Mouse (Mus musculus): Measurements from ENCODE around the gene Rprd1b.
A peak's percentile ranks its signal among the peaks of the same experiment; 100 is the strongest.

Gene Rprd1b

DNA sequence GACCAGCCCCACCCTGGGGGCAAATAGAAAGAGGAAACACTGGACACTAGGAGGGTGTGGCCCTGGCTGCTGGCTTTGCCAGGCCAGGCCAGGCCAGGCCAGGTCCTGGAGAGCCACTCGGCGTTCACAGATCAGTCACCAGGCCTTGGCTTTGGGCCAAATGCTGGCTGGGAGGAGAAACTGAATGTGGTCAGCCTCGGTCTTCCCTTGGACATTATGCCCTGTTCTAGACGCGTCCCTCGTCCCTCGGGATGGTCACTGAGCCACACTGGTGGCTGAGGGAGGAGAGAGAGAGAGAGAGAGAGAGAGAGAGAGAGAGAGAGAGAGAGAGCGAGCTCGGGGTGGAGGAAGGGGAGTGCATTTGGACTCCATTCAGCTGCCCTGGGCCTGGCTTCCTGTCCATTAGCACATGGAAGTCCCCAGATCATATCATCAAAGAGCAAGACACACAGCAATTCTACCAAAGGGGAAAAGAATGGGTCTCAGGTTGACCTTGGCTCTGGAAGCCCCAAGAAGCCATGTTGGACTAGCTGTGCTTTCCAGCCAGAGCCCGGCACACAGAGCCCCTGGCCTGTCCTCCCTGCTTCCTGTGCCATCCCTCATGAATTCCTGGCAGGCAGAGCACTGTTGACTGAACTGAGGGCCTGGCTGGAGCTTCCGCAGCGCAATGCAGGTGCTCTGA lies 93.5 kb downstream of the Rprd1b start:
- DNase-seq (ENCODE audit: low read depth in 1 of 2, low spot score in 2 of 2): peak in 1 of 2 experiments; percentile 33

DNA sequence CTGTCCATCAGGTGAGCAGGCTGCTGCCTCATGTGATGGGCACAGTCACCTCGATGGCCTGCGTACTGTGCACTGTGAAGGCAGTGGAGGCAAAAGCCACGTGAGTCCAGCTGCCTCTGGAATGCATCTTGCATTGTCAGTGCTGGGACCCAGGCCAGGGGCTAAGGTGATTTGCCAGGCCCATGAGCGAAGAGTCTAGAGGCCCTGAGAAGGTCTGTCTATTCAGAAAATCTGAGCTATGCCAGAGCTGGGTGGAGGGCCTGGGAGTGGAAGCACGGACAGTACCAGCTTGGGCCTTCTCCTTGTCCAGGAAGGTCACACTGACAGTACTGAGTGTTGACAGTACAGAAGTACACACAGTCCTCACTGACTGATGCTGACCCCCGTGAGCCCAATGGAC lies 94.5 kb downstream of the Rprd1b start:
- DNase-seq (ENCODE audit: low read depth in 1 of 2, low spot score in 2 of 2): no peak

DNA sequence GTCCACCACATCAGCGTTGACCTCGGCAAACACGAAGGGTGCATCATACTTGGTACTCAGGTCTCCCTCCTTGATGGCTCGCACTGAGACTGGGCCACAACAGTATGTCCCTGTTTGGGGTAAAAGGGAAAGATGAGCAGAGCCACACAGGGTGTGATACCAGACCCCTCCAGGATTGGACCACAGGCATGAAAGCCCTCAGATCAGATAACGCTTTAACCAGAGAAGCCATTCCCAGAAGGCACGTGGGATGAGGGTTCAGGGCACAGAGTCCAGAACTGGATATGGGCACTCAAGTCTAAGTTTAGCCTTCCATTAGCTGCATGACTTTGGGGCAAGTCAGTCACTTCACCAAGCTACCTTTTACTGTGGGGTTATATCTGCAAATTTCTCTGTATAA lies 98.9 kb downstream of the Rprd1b start:
- DNase-seq (ENCODE audit: low read depth in 1 of 2, low spot score in 2 of 2): no peak

DNA sequence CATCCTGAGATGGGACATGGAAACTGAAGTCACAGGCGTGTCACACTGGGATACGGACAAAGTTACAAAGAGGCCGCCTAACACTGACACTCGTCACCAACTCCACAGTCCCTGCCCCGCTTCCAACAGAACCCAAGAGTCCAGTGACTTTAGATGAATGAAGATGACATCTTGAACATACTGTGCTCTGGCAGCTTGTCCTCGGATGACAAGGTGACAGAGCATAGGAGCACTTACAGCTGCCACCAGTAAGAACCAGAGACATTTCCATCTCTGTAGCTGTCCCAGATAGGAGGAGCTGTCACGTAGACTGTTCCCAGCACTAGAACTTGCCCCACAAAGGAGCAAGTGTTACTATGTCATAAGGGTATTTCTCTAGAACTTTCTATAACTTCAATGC lies 99.6 kb downstream of the Rprd1b start:
- DNase-seq (ENCODE audit: low read depth in 1 of 2, low spot score in 2 of 2): no peak

DNA sequence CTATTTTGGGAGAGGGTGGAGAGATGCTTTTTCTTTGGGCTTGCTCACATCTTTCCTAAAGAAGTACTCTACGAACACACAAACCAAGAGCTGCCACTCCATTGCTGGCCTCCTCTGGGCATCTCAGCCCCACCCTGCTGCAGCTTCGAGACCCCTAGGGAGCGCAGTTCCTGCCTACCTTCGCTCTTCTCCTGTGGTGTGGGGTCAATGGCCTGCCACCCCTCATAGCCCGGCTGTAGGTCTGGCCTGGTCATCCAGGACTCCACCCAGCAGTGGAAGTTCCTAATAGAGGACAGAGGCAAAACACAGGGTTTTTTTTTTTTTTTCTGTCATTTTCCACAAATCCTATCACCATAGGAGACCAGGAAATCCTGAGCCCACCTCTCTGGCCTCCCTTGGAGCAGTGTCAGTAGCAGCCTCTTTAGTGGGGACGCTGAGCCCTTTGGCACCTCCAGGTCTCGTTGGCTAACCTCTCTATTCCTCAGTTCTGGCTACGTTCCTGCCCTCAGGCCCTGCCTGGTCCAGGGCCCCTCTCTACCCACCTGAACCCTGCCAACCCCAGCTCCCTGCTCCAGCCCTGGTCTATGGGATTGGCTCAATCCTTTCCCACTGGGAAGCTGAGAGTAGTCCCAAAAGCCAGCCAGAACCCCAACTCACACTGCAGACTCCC lies 100.3 kb downstream of the Rprd1b start:
- no peak for DNase-seq (ENCODE audit: low read depth in 1 of 2, low spot score in 2 of 2)

DNA sequence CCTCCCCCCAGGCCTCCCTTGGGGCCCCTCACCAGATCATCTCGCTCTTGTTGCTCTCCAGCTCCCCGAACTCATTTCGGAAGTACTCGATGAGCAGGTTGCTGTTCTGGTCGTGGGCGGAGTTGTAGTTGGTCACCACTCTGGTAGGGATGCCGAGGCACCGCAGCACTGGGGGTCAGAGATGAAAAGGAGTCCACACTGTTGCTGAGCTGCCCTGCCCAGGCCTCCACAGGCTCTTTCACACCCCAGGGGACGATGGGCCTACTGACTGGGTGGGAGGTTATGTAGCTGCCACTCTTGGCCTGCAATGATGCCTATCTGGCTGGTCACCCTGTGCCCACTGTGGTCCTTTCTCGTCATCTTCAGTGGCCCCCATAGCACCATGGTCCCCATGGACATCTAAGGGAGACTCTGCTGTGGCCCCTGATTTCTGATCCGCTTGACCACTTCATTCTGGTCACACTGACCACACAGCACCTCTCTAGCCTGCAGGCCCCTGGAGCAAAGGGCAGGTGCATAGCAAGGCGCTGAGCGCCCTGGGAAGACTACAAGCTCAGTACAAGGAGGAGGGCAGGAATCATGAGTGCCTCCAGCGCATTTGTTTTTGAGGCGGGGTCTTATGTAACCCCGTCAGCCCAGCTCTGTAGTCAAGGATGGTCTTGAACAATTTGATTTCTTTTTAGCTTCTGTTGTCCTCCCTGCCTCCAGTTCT lies 101.2 kb downstream of the Rprd1b start:
- no peak for DNase-seq (ENCODE audit: low read depth in 1 of 2, low spot score in 2 of 2)

DNA sequence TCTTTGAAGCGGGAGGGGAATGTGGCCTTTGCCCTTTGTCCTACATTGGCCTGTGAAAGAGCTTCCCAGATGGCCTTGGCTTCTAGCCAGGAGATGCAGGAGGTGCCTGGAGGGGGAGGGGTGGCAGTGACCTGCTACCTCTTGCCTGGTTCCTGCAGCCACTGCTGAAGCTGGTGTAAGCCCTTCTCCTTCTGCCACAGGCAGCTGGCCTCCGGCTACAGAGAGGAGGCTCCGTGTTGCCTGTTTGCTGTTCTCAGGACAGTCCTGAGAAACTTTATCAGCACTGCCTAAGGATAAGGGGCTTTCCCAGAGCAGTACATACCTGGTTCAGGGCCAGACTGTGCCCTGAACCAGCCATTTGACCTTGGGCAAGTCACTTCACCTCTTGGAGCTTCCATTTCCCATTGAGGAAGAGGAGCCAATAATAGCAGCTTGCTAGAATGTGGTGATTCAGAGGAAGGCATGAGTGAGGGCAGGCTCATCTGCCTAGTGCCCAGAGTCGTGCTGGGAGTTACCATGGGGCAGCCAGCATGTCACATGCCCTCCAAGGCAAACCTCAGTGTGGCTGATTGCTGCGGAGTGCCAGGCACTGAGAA lies 102.2 kb downstream of the Rprd1b start:
- peak in 1 of 2 experiments; percentile 26 for DNase-seq (ENCODE audit: low read depth in 1 of 2, low spot score in 2 of 2)

DNA sequence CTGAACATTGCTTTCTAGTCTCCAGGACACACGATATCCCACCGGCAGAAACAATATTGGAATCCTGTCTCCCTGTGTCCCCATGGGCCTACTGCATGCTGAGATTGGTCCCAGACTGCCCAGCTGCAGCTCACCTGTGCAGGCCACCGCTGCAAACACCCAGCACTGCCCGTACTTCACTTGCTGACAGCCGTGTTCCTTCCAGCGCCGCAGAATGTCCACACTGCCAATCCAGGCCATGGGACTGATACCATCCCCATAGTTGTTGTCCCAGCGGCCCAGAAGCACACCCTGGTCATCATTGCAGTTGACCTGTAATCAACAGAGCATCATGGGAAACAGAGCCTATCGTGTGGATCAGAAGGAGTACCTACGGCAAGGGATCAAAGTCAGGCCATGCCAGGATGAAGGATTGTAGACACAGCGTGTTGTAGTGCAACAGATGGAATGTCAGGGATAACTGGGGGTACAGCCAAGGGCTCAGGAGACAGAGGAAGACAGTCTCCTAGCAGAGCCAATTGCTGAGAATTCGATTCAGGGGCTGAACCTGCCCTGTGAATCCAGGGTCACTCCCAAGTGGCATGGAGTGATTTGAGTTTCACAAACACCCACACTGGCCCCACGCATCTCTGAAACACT lies 103.0 kb downstream of the Rprd1b start:
- no peak for DNase-seq (ENCODE audit: low read depth in 1 of 2, low spot score in 2 of 2)

DNA sequence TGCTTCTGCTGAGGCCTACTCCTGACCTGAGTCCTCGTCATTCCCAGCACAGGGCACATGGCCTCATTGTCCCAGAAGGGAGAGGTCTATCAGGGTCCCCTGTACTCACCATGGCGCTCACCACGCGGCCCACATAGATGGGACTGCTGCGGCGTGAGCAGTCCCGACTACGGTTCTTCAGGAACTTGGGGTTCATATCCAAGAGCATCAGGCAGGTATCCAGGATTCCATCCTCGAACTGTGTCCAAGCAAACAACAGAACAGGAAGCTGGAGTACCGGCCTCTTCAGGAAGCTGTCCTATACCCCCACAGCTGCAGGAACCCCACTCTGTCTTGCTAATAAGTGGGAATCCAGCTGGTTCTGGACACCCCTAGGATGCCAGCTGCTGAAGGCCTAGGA lies 104.0 kb downstream of the Rprd1b start:
- no peak for DNase-seq (ENCODE audit: low read depth in 1 of 2, low spot score in 2 of 2)

DNA sequence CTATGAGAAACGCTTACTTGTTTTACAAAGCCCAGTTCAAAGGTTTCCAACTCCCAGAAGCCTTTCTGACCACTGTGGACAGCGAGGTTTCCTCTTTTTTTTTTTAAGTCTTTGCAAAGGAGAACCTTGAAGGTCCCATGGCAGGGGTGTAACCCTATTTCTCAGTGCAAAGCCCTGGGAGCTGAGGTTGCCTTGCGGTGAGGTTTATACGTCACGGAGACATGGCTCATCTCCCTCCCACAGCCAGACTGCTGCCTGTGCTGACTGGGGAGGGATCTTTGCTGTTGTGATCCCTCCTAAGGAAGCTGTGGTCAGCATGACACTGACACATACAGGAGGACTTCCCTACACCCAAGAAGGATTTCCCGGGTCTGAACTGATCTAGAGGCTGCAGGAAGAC lies 104.8 kb downstream of the Rprd1b start:
- peak; percentile 83 to 91 for DNase-seq (ENCODE audit: low read depth in 1 of 2, low spot score in 2 of 2)

DNA sequence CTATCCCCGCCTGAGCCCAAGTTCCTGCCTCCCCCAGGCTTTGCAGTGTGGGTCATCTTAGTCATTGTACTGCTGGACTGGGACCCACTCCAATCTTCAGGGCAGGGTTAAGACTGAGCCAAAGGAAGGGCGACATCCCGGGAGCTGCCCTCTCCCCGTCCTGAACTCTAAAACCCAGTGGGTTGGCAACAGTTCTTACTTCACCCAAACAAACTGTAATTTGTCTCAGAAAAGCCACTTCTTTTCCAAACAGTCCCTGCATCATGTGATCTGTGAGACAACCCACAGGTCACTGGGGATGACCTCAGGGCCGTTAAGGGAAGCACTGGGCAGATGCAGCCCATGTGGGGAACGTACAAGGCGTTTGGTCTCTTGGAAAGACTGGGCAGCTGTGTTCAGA lies 107.9 kb downstream of the Rprd1b start:
- peak in 1 of 2 experiments; percentile 34 for DNase-seq (ENCODE audit: low read depth in 1 of 2, low spot score in 2 of 2)

DNA sequence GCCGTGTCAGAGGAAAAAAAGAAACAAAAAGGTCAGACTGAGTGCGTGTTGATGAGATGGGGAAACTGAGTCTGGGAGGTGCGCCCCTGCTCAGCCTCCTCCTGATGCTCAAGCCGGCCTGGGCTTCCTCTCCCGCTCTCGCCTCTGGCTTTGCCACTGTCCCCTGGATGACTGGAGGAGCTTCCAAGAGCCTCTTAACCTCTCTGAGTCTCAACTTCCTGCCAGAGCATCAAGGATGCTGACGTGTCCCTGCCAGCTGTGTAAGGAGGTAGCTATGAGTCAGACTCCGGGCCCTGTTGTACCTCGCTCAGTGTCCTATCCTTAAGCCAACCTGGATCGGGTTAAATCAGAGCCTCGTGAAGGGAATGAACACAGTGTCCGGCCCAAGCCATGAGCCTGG lies 109.5 kb downstream of the Rprd1b start:
- DNase-seq (ENCODE audit: low read depth in 1 of 2, low spot score in 2 of 2): no peak

DNA sequence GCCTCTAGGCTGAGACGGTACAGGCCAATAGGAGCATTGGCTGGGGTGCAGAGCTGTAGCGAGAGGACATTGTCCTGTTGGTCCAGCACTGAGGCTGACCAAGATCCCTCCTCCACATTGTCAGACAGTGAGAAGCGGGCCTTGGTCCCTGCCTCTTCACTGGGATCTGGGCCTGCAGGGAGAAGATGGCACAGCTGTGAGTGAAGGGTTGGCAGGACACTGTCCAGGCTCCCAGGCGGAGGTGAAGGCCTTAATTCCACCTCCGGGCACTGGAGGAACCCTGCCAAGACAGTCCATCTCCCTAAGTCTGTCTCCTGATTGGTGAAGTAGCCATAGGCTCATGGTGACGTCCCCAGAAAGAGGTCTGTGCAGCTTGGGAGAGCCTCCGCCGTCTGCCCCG lies 110.5 kb downstream of the Rprd1b start:
- no peak for DNase-seq (ENCODE audit: low read depth in 1 of 2, low spot score in 2 of 2)

DNA sequence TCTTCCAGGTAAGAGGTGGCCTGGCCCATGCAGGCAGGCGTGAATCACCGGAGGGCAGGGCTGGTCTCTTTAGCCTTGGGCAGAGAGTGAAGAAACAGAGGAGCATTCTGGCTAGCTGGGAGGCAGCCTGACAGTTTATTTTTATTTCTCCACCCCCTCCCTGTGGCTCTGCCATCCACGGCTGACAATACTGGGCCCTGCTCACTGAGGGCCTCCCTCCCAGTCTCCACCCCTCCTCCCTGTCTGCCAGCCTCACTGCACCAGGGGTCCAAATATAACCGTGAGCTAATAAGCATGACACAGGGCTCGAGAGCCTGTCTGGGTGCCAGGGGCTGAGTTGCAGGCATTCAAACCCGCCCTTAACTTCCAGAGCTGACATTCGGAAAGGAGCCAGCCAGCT lies 111.3 kb downstream of the Rprd1b start:
- no peak for DNase-seq (ENCODE audit: low read depth in 1 of 2, low spot score in 2 of 2)

DNA sequence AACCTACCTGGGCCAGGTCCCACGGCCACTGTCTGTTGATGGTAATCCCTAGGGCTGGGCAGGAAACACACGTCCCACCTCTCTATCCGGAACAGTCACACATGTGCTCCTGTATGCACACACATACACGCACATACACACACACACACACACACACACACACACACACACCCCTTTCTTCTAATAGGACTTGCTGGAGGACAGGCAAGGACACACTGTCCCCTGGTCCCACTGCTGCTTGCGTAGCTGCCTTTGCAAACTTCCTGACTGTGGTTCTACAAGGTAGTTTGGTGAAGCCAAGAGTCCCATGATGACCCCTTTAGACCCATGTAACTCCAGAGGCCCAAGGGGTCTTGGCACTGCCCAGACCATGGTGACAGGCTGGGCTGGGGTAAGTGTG lies 112.4 kb downstream of the Rprd1b start:
- DNase-seq (ENCODE audit: low read depth in 1 of 2, low spot score in 2 of 2): no peak

DNA sequence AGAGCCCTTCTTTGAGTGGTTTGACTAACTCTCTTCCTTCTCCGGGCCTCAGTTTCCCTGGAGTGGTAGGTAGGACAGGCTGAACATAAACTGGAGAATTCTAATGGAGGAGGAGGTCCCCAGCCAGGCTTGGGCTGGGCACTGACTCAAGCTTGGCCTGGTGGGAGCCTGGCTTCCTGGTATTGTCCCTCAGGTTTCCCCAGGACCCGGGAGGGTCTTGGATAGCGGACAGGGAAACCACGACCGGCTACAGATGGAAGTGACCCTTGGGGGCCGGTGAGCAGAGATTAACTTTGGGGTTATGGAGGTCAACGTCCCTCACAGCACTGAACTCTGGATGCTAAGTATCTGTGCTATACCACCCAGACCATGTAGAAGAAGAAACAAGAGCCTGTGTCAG lies 113.0 kb downstream of the Rprd1b start:
- DNase-seq (ENCODE audit: low read depth in 1 of 2, low spot score in 2 of 2): no peak

DNA sequence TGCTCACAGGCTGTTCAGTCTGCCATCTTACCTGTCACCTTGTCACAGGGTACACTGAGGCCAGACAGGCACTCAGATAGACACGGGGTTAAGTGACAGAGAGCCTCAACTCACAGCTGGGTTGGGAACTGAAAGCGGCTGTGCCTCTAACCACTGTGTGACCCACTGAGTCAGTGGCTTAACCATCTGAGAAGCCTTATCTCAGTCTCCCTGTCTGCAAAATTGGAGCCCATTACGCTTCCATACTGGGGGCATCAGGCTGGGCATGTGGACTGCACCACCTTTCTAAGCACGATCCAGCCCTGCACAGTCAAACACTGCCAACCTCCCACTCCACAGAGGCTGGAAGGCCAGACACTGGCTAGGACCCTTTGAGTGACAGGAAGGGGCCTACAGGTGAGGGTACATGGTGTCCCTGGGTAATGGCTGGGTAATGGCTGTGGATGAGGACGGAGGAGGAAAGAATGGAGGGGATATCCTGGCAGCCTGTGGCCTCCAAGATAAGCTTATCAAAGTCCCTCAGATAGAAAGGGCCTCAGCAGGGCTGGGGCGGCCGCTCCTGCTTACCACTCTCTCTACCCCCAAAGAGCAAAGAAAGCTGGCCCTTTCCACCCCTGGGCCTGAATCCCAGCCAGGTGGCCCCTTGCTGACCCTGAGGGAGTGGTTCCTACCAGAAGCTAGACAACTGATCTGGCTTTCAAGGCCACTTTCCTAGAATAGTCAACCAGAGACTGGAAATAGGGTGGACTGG lies 113.6 kb downstream of the Rprd1b start:
- no peak for DNase-seq (ENCODE audit: low read depth in 1 of 2, low spot score in 2 of 2)

DNA sequence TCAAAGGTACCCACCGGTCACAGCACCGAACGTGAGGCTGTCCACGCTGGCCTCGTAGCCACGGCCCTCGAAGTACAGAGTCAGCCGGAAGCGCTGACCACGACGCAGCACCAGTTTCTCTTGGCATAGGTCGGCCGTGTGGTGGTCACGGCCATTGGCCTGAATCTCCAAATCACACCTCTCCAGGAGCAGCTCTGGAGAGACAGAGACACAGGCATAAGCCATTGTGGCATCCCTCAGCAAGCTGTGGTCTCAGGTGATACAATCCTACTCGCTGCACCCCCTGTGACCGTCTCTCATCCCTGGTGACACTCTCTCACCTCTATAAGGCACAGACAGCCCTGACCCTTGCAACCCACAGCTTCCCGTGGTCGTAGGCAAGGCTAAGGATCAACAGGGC lies 114.7 kb downstream of the Rprd1b start:
- DNase-seq (ENCODE audit: low read depth in 1 of 2, low spot score in 2 of 2): no peak

DNA sequence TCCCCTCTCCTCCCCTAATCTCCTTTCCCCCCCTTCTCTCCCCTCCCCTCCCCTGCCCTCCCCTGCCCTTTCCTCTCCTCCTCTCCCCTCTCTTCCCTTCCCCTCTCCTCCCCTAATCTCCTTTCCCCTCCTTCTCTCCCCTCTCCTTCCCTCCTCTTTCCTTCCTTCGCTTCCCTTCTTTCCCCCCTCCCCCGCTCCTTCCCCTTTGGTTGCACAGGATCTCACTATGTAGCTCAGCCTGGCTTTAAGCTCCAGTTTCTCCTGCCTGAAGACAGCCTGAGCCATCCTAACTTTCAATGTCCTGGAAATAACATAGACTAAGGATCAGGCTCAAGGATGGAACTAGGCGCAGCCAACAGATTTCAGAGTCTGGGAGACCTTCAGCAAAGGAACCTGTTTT lies 115.5 kb downstream of the Rprd1b start:
- DNase-seq (ENCODE audit: low read depth in 1 of 2, low spot score in 2 of 2): no peak

DNA sequence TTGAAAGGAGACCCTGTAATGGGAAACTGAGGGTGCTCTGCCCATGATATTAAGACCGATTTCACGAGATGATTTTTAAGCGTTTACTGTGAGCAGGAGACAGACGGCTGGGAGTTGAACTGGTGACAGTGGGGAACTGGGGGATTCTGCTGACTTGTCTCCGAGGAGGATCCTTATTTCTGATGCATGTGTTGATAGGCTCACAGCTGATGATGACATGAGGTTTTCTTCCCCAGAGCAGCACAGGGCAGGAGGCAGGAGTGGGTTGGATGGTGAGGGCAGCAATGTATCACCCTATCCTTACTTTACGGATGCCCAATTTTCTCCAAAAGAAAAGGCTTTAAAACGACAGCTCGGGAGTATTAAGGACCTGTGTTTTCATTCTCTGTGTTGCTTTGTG lies 116.0 kb downstream of the Rprd1b start:
- no peak for DNase-seq (ENCODE audit: low read depth in 1 of 2, low spot score in 2 of 2)

Data from monocyte, adult 2 months (primary cell).